Mouse (Mus musculus) ES-E14 (cell line): ENCODE measurements at regions not wholly inside any gene's neighbourhood (a gene's known extent, or its start where the extent isn't known, plus 50 kb on each side); places are given as distances from the start of the nearest gene placed in this dataset.

Source experiments
- DNase-seq: peaks from one replicate; pipeline ENCODE4 v3.0.0-alpha.2; 2013; ENCODE audit warnings: low read depth, low spot score
- H3K27ac ChIP-seq: 2 replicates; pipeline ENCODE4 v1.5.1; 2012; ENCODE audit warnings: low read depth, mild to moderate bottlenecking, low read length, moderate library complexity, mixed read lengths; ENCODE audit not compliant: poor library complexity, insufficient read depth, severe bottlenecking
- H3K36me3 ChIP-seq: 2 replicates; pipeline ENCODE4 v1.6.1; 2012; ENCODE audit warnings: mild to moderate bottlenecking, low read length, moderate library complexity, mixed read lengths; ENCODE audit not compliant: control insufficient read depth, poor library complexity, insufficient read depth, severe bottlenecking
- H3K4me1 ChIP-seq, 2 experiments: fragments of 150-350 bp in 1 of 2; sonication (generic) in 1 of 2; 2 replicates each; pipeline ENCODE4 v1.6.1; 2012; ENCODE audit warnings: low read length in 2 of 2, mild to moderate bottlenecking in 1 of 2, mixed read lengths in 1 of 2; ENCODE audit not compliant: control insufficient read depth in 2 of 2, insufficient read depth in 2 of 2, poor library complexity in 1 of 2
- H3K4me3 ChIP-seq, 2 experiments: fragments of 150-350 bp in 1 of 2; sonication (generic) in 1 of 2; 2 replicates each; pipeline ENCODE4 v1.5.1; 2012; ENCODE audit warnings: low read length in 2 of 2, low read depth in 1 of 2, mild to moderate bottlenecking in 1 of 2, mixed read lengths in 1 of 2; ENCODE audit not compliant: insufficient read depth in 1 of 2, poor library complexity in 1 of 2, severe bottlenecking in 1 of 2
- H3K9ac ChIP-seq: 2 replicates; pipeline ENCODE4 v1.6.1; 2012; ENCODE audit warnings: low read depth, mild to moderate bottlenecking, low read length, mixed read lengths; ENCODE audit not compliant: poor library complexity, insufficient read depth, severe bottlenecking
- H3K9me3 ChIP-seq: fragments of 150-350 bp; sonication (generic); 2 replicates; pipeline ENCODE4 v1.6.1; 2012; ENCODE audit warnings: low read depth, mild to moderate bottlenecking, low read length; ENCODE audit not compliant: control insufficient read depth, insufficient read depth
- CHD2 ChIP-seq: IDR thresholded peaks from 2 replicates; pipeline ENCODE4 v1.6.1; 2014; ENCODE audit warnings: mild to moderate bottlenecking, low read depth, low read length, inconsistent platforms
- HCFC1 ChIP-seq: IDR thresholded peaks from 2 replicates; pipeline ENCODE4 v1.6.1; 2012; ENCODE audit warnings: low read length, inconsistent platforms, borderline replicate concordance; ENCODE audit not compliant: insufficient read depth
- MAFK ChIP-seq: IDR thresholded peaks from 2 replicates; pipeline ENCODE4 v1.6.1; 2014; ENCODE audit warnings: mild to moderate bottlenecking, low read depth, low read length, inconsistent platforms; ENCODE audit not compliant: insufficient read depth
- ZC3H11A ChIP-seq: IDR thresholded peaks from 2 replicates; pipeline ENCODE4 v1.6.1; 2012; ENCODE audit warnings: low read depth, mild to moderate bottlenecking, inconsistent platforms, low read length, borderline replicate concordance
- ZNF384 ChIP-seq: IDR thresholded peaks from 2 replicates; pipeline ENCODE4 v1.6.1; 2012; ENCODE audit warnings: low read depth, low read length, inconsistent platforms
- in situ Hi-C, 2 experiments: fragments of 600-800 bp; cut with MboI; formaldehyde crosslinking; loops; one replicate each; pipeline ENCODE4 v1.15.1; 2025; ENCODE audit warnings: low sequenced_read_pairs in 2 of 2, inconsistent platforms in 1 of 2; ENCODE audit not compliant: unreplicated experiment in 2 of 2

DNA sequence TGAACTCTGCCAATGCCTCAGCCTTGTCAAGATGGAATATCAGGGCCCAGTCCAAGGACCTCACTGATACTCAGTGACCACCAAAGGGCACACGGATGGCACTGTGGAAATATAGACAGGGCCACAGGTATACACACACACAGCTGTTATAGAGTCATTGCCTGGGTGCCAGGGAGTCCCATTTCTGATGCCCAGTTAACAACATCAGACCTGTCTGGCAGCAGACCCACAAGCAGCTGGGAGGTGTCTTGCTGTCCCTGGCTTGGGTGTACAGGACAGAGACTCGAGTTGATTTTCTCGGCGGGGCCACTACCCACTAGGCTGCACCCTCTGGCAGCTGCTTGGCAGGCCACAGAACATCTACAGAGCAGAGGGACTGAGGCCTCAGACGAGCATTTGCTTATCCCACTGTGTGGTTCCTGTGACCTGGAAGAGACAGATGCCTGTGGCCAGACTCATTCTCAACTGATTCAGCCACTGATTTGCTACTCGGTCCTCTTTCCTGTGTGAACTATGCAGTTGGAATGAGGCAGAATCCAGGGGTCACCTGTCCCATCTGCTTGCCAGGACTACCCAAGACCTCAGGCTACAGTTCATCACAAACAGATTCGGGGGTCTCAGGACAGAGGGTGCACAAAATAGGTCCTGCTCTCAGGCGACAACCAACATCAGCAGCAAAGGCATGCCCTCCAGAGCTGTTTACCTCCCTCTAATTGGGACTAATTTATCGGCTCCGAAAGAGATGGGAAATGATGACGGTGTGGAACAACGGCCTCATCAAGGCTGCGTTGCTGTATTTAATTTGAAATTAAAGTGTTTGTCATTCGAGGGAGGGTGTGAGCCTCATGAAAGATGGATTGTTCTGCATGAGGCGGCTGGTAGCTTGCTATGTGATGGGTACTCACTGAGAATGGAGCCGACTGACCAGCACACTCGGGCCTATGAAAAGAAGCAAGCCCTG, 110.0 kb upstream of the Ppp1r26 start:
- Histone ChIP-seq H3K9ac (no peak overlapping the region), H3K9me3 (no peaks in the 10 kb centered on the region), H3K36me3 (no peaks in the 10 kb centered on the region), H3K4me3 (no peak overlapping the region), H3K4me1 (no peaks in the 10 kb centered on the region), H3K27ac (no peak overlapping the region)
- DNase-seq: no peak
- in situ Hi-C loops: no loop called here
- TF ChIP-seq HCFC1 (no peak), MAFK (no peak), CHD2 (no peak), ZNF384 (no peak), ZC3H11A (no peak)

DNA sequence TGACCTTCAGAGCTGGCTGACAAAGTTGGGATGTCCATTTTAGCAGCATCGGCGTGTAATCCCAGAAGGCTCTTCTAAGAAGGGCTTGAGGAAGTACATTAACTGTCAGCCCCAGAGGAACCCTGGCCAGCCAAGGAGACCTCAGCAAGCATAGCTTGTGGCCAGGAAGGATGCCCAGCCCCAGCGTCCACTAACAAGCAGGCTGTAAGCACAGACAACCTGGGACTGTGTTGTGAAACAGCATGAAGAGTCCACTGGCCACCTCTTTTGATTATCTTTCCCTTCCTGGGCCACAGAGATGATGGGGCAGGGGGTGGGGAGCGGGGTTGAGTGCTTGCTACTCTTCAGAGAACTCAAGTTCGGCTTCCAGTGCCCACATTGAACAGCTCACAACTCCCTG, 109.0 kb upstream of the Ppp1r26 start:
- Histone ChIP-seq H3K36me3 (no peaks in the 10 kb centered on the region), H3K4me3 (no peak overlapping the region), H3K9ac (no peak overlapping the region), H3K4me1 (no peaks in the 10 kb centered on the region), H3K9me3 (no peaks in the 10 kb centered on the region), H3K27ac (no peak overlapping the region)
- no peak for TF ChIP-seq HCFC1
- no peak for TF ChIP-seq CHD2
- TF ChIP-seq ZNF384: no peak
- no peak for TF ChIP-seq MAFK
- DNase-seq: no peak
- in situ Hi-C loops: no loop called here

DNA sequence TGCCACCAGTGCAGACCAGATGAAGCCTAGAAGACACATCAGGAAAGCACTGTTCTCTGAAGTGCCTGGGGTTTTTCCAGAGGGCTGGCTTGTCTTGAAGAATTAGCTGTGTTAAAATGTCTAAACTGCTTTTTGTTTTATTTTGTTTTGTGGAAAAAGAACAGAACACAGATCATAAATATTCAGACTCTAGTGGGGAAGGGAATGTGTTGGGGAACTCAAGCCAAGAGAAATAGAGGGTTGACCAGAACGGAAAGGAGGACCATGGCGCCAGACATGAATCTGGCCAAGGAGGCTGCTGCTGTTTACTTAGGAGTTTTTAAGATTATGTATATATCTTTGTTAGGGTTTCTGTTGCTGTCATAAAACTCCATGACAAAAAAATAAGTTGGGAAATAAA, 105.3 kb upstream of the Ppp1r26 start:
- H3K36me3 ChIP-seq: no peaks in the 10 kb centered on the region
- no peak for DNase-seq
- no peak overlapping the region for H3K9ac ChIP-seq
- no peak overlapping the region for H3K27ac ChIP-seq
- TF ChIP-seq MAFK (no peak), ZNF384 (no peak), ZC3H11A (no peak), CHD2 (no peak)
- in situ Hi-C loops: no loop called here
- H3K4me1 ChIP-seq: no peaks in the 10 kb centered on the region
- H3K9me3 ChIP-seq: no peaks in the 10 kb centered on the region
- no peak overlapping the region for H3K4me3 ChIP-seq

DNA sequence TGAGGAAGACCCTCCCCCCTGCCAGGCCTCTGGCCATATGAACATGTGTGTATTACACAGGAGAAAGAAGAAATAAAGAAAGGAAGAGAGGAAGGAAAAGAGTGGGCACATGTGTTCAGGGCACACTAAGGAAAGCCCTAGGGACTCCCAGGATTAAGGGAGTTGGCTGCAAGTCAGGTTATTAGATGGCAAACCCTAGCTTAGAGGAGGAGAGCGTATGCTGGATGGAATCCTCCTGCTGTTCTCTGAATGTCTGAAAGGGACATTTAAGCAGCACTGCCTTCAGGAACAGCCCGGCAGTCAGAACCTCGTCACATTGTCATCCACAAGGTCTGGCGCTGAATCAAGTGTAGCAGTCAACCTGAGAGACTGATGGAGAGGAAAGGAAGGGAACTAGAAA, 98.1 kb upstream of the Ppp1r26 start:
- no peak for TF ChIP-seq ZC3H11A
- TF ChIP-seq CHD2: no peak
- TF ChIP-seq MAFK: no peak
- no peak for TF ChIP-seq HCFC1
- no peak for TF ChIP-seq ZNF384
- Histone ChIP-seq H3K36me3 (no peaks in the 10 kb centered on the region), H3K9me3 (no peaks in the 10 kb centered on the region), H3K27ac (no peak overlapping the region), H3K4me1 (no peaks in the 10 kb centered on the region), H3K9ac (no peak overlapping the region), H3K4me3 (no peak overlapping the region)
- in situ Hi-C loops: no loop called here
- DNase-seq: no peak
